Mouse (Mus musculus) gastrocnemius, postnatal 10 days (tissue): Measurements from ENCODE around the gene Abat. TPM values are rescaled to one million over a fixed set of nuclear protein-coding genes. Genes with fewer than 3 reads are reported as not detected.

Experiments used
- DNase-seq: peaks from one replicate; pipeline ENCODE4 v3.0.0; 2021; ENCODE audit warnings: mixed read lengths
- total RNA-seq, 2 experiments: library from RNA; stranded (reverse); gene quantifications; 2 replicates each; pipeline ENCODE4 v1.2.3; 2021

The Abat gene
- total RNA-seq, 2 experiments from 2014 or later, result 6.8 to 7.1 TPM

- DNase-seq, result peak; percentile 82
Observed at GRCm38 (mm10) chr16:8637217-8638051, 124.2 kb downstream of the Abat start, which contains the start of the genes Pmm2 and Tmem186. Gene Pmm2 (plus strand): TSS chr16:8637674. Gene Tmem186 (minus strand): TSS chr16:8637712.

- no peak for DNase-seq
Observed at GRCm38 (mm10) chr16:8638131-8638530, 124.9 kb downstream of the Abat start.

- no peak for DNase-seq
Observed at GRCm38 (mm10) chr16:8639466-8640191, 126.4 kb downstream of the Abat start.

GRCm38 (mm10) chr16:8643855-8644254 lies 130.6 kb downstream of the Abat start:
- no peak for DNase-seq

GRCm38 (mm10) chr16:8645546-8645945 lies 132.3 kb downstream of the Abat start:
- DNase-seq, result no peak

- DNase-seq, result no peak
Observed at GRCm38 (mm10) chr16:8650007-8650406, 136.8 kb downstream of the Abat start.

- no peak for DNase-seq
Observed at GRCm38 (mm10) chr16:8655108-8655507, 141.9 kb downstream of the Abat start.

GRCm38 (mm10) chr16:8655599-8655998 lies 142.4 kb downstream of the Abat start:
- DNase-seq, result no peak

- DNase-seq, result no peak
Observed at GRCm38 (mm10) chr16:8656256-8656655, 143.0 kb downstream of the Abat start.

- DNase-seq, result no peak
Observed at GRCm38 (mm10) chr16:8658349-8658748, 145.1 kb downstream of the Abat start.

- no peak for DNase-seq
Observed at GRCm38 (mm10) chr16:8658764-8659163, 145.5 kb downstream of the Abat start.

GRCm38 (mm10) chr16:8663022-8663421 lies 149.8 kb downstream of the Abat start:
- DNase-seq, result no peak

- peak; percentile 39 for DNase-seq
Observed at GRCm38 (mm10) chr16:8663606-8664539, 150.6 kb downstream of the Abat start.

- DNase-seq, result no peak
Observed at GRCm38 (mm10) chr16:8665367-8665766, 152.1 kb downstream of the Abat start.

GRCm38 (mm10) chr16:8666452-8666851 lies 153.2 kb downstream of the Abat start:
- DNase-seq, result no peak

- DNase-seq, result no peak
Observed at GRCm38 (mm10) chr16:8667261-8667660, 154.0 kb downstream of the Abat start.

GRCm38 (mm10) chr16:8667814-8668213 lies 154.6 kb downstream of the Abat start:
- no peak for DNase-seq

- DNase-seq, result no peak
Observed at GRCm38 (mm10) chr16:8668386-8668785, 155.2 kb downstream of the Abat start.

- DNase-seq, result no peak
Observed at GRCm38 (mm10) chr16:8669432-8669831, 156.2 kb downstream of the Abat start.

GRCm38 (mm10) chr16:8670041-8671035 lies 157.1 kb downstream of the Abat start:
- no peak for DNase-seq
